Mouse (Mus musculus) adrenal gland, adult (tissue): ENCODE measurements around the gene Dis3l.
A peak's percentile ranks its signal among the peaks of the same experiment; 100 is the strongest.

Source experiments
- DNase-seq, 2 experiments: peaks; one replicate each; pipeline ENCODE4 v3.0.0; 2022 to 2023; ENCODE audit warnings: low spot score in 1 of 2; ENCODE audit not compliant: inconsistent age in 2 of 2

The Dis3l gene

GRCm38 (mm10) chr9:64341254-64341566, at the start of gene Dis3l:
TSS of gene Dis3l (minus strand) at chr9:64341288.
- DNase-seq: no peak

GRCm38 (mm10) chr9:64389576-64390292, 48.6 kb upstream of the Dis3l start:
- DNase-seq: no peak

- DNase-seq: peak in 1 of 2 experiments; percentile 32
These were observed 45.6 kb upstream of the Dis3l start for GRCm38 (mm10) chr9:64386466-64387211.

GRCm38 (mm10) chr9:64385511-64386465, 44.7 kb upstream of the Dis3l start, which contains the start of gene Megf11:
TSS of gene Megf11 (plus strand) at chr9:64385626.
- peak; percentile 22 to 58 for DNase-seq

GRCm38 (mm10) chr9:64383021-64383788, 42.1 kb upstream of the Dis3l start:
- DNase-seq: no peak

- DNase-seq: no peak
These were observed 35.3 kb upstream of the Dis3l start for GRCm38 (mm10) chr9:64376380-64376779.

GRCm38 (mm10) chr9:64371305-64371819, 30.3 kb upstream of the Dis3l start:
- DNase-seq: no peak

- DNase-seq: no peak
These were observed 28.8 kb upstream of the Dis3l start for GRCm38 (mm10) chr9:64369871-64370270.

- no peak for DNase-seq
These were observed 20.3 kb upstream of the Dis3l start for GRCm38 (mm10) chr9:64361231-64361950.

- no peak for DNase-seq
These were observed 14.5 kb upstream of the Dis3l start for GRCm38 (mm10) chr9:64355627-64356026.

- no peak for DNase-seq
These were observed 10.1 kb upstream of the Dis3l start for GRCm38 (mm10) chr9:64351191-64351590.

- DNase-seq: no peak
These were observed 8.4 kb upstream of the Dis3l start for GRCm38 (mm10) chr9:64349490-64349889.

GRCm38 (mm10) chr9:64347377-64347776, 6.3 kb upstream of the Dis3l start:
- peak in 1 of 2 experiments; percentile 36 for DNase-seq

GRCm38 (mm10) chr9:64345931-64346330, 4.8 kb upstream of the Dis3l start:
- DNase-seq: no peak

- no peak for DNase-seq
These were observed 2.6 kb upstream of the Dis3l start for GRCm38 (mm10) chr9:64343656-64344055.

GRCm38 (mm10) chr9:64341671-64342070, 583 bp upstream of the Dis3l start:
- no peak for DNase-seq

GRCm38 (mm10) chr9:64340351-64341253, 486 bp downstream of the Dis3l start:
- DNase-seq: peak; percentile 84 to 94

GRCm38 (mm10) chr9:64339361-64339760, 1.7 kb downstream of the Dis3l start:
- DNase-seq: peak in 1 of 2 experiments; percentile 35

GRCm38 (mm10) chr9:64335825-64336224, 5.3 kb downstream of the Dis3l start:
- no peak for DNase-seq
